Mouse (Mus musculus): ENCODE measurements around the gene Klhl25. TPM values are rescaled to one million over a fixed set of nuclear protein-coding genes. Genes with fewer than 3 reads are reported as not detected.
"Not testable (repeated sequence)": the region's sequence is repeated elsewhere in the genome, so short reads cannot be mapped to it uniquely, and the experiment has no call there.

The Klhl25 gene
- polyA plus RNA-seq, 1 experiment from 2014 or later = 19.5 TPM

GRCm38 (mm10) chr7:75848776-75849670 is 913 bp downstream of the Klhl25 start:
- Histone ChIP-seq H3K4me2 (replicated peaks) (peak overlapping the region; percentile 86), H3K4me3 (peak overlapping the region; percentile 87), H3K27me3 (no peaks in the 10 kb centered on the region), H3K9ac (peak overlapping the region; percentile 95), H3K27ac (peak overlapping the region; percentile 83; the same call in 1 of the 2 replicates), H3K36me3 (peaks cover 17% of the 10 kb centered on the region), H3K4me1 (peaks cover 27% of the 10 kb centered on the region), H3K9me3 (no peaks in the 10 kb centered on the region)
- WGBS = under 1% methylated on average over 25 of the region's 25 CpGs
- ATAC-seq (ENCODE audit: low FRiP score, low read depth) = 0 out of 2 replicates have a peak, but pooled peaks have one; percentile 12

- H3K4me1 ChIP-seq = peaks cover 40% of the 10 kb centered on the region
- WGBS = 100% methylated on average over 1 of the region's 3 CpGs
- H3K4me3 ChIP-seq; H3K4me2 ChIP-seq (replicated peaks); H3K27ac ChIP-seq; H3K27me3 ChIP-seq; ATAC-seq (ENCODE audit: low FRiP score, low read depth); H3K9me3 ChIP-seq; H3K9ac ChIP-seq: not testable (repeated sequence)
- H3K36me3 ChIP-seq = peaks cover 17% of the 10 kb centered on the region
These were observed 2.3 kb downstream of the Klhl25 start for GRCm38 (mm10) chr7:75850396-75850795.

GRCm38 (mm10) chr7:75851290-75851689 is 3.2 kb downstream of the Klhl25 start:
- Histone ChIP-seq H3K4me3 (no peak overlapping the region), H3K27ac (no peak overlapping the region), H3K9ac (no peak overlapping the region), H3K9me3 (no peaks in the 10 kb centered on the region), H3K27me3 (no peaks in the 10 kb centered on the region), H3K36me3 (peaks cover 17% of the 10 kb centered on the region), H3K4me1 (peaks cover 48% of the 10 kb centered on the region), H3K4me2 (replicated peaks) (no peak overlapping the region)
- WGBS = 86% methylated on average over 10 of the region's 10 CpGs
- ATAC-seq (ENCODE audit: low FRiP score, low read depth) = no peak

GRCm38 (mm10) chr7:75852363-75852762 is 4.3 kb downstream of the Klhl25 start:
- Histone ChIP-seq H3K27me3 (no peaks in the 10 kb centered on the region), H3K27ac (no peak overlapping the region), H3K4me1 (peaks cover 48% of the 10 kb centered on the region), H3K9ac (0 out of 2 replicates have a peak overlapping the region, but pooled peaks have one; percentile 50), H3K4me3 (no peak overlapping the region), H3K4me2 (replicated peaks) (no peak overlapping the region), H3K9me3 (no peaks in the 10 kb centered on the region), H3K36me3 (peaks cover 17% of the 10 kb centered on the region)
- 78% methylated on average over 4 of the region's 4 CpGs for WGBS
- ATAC-seq (ENCODE audit: low FRiP score, low read depth) = no peak

- no peak overlapping the region for H3K27ac ChIP-seq
- H3K9ac ChIP-seq = no peak overlapping the region
- peaks cover 17% of the 10 kb centered on the region for H3K36me3 ChIP-seq
- no peak overlapping the region for H3K4me2 ChIP-seq (replicated peaks)
- no peaks in the 10 kb centered on the region for H3K27me3 ChIP-seq
- WGBS = 75% methylated on average over 8 of the region's 8 CpGs
- peaks cover 48% of the 10 kb centered on the region for H3K4me1 ChIP-seq
- H3K9me3 ChIP-seq = no peaks in the 10 kb centered on the region
- no peak overlapping the region for H3K4me3 ChIP-seq
- no peak for ATAC-seq (ENCODE audit: low FRiP score, low read depth)
These were observed 5.2 kb downstream of the Klhl25 start for GRCm38 (mm10) chr7:75853171-75853830.

- no peaks in the 10 kb centered on the region for H3K27me3 ChIP-seq
- peaks cover 19% of the 10 kb centered on the region for H3K36me3 ChIP-seq
- no peaks in the 10 kb centered on the region for H3K9me3 ChIP-seq
- peaks cover 43% of the 10 kb centered on the region for H3K4me1 ChIP-seq
- H3K27ac ChIP-seq = no peak overlapping the region
- WGBS = 53% methylated on average over 6 of the region's 6 CpGs
- no peak overlapping the region for H3K4me2 ChIP-seq (replicated peaks)
- no peak overlapping the region for H3K4me3 ChIP-seq
- H3K9ac ChIP-seq = no peak overlapping the region
- no peak for ATAC-seq (ENCODE audit: low FRiP score, low read depth)
These were observed 6.3 kb downstream of the Klhl25 start for GRCm38 (mm10) chr7:75854231-75854925.

GRCm38 (mm10) chr7:75855028-75855427 is 6.9 kb downstream of the Klhl25 start:
- no peak overlapping the region for H3K9ac ChIP-seq
- H3K27ac ChIP-seq = no peak overlapping the region
- no peaks in the 10 kb centered on the region for H3K27me3 ChIP-seq
- H3K36me3 ChIP-seq = peaks cover 25% of the 10 kb centered on the region
- no peak overlapping the region for H3K4me3 ChIP-seq
- no peak for ATAC-seq (ENCODE audit: low FRiP score, low read depth)
- H3K9me3 ChIP-seq = no peaks in the 10 kb centered on the region
- no peak overlapping the region for H3K4me2 ChIP-seq (replicated peaks)
- H3K4me1 ChIP-seq = peaks cover 36% of the 10 kb centered on the region
- WGBS = 78% methylated on average over 6 of the region's 6 CpGs

- no peaks in the 10 kb centered on the region for H3K9me3 ChIP-seq
- peaks cover 36% of the 10 kb centered on the region for H3K4me1 ChIP-seq
- H3K9ac ChIP-seq = no peak overlapping the region
- H3K36me3 ChIP-seq = peaks cover 23% of the 10 kb centered on the region
- no peak overlapping the region for H3K4me3 ChIP-seq
- WGBS = 75% methylated on average over 11 of the region's 11 CpGs
- no peak overlapping the region for H3K27ac ChIP-seq
- no peaks in the 10 kb centered on the region for H3K27me3 ChIP-seq
- H3K4me2 ChIP-seq (replicated peaks) = no peak overlapping the region
- no peak for ATAC-seq (ENCODE audit: low FRiP score, low read depth)
These were observed 8.1 kb downstream of the Klhl25 start for GRCm38 (mm10) chr7:75856259-75856658.

GRCm38 (mm10) chr7:75859771-75860196 is 11.7 kb downstream of the Klhl25 start:
- H3K9me3 ChIP-seq = no peaks in the 10 kb centered on the region
- no peak overlapping the region for H3K4me3 ChIP-seq
- H3K27ac ChIP-seq = no peak overlapping the region
- H3K4me2 ChIP-seq (replicated peaks) = no peak overlapping the region
- H3K27me3 ChIP-seq = no peaks in the 10 kb centered on the region
- no peak overlapping the region for H3K9ac ChIP-seq
- H3K4me1 ChIP-seq = peaks cover 14% of the 10 kb centered on the region
- no peak for ATAC-seq (ENCODE audit: low FRiP score, low read depth)
- peaks cover 24% of the 10 kb centered on the region for H3K36me3 ChIP-seq
- WGBS = 68% methylated on average over 9 of the region's 9 CpGs

- H3K36me3 ChIP-seq = peaks cover 44% of the 10 kb centered on the region
- H3K4me1 ChIP-seq; H3K9me3 ChIP-seq; H3K27me3 ChIP-seq; ATAC-seq (ENCODE audit: low FRiP score, low read depth); H3K9ac ChIP-seq; H3K27ac ChIP-seq; H3K4me2 ChIP-seq (replicated peaks); H3K4me3 ChIP-seq: not testable (repeated sequence)
- 86% methylated on average over 7 of the region's 7 CpGs for WGBS
These were observed 13.7 kb downstream of the Klhl25 start for GRCm38 (mm10) chr7:75861638-75862426.

GRCm38 (mm10) chr7:75862427-75862781 is 14.3 kb downstream of the Klhl25 start:
- H3K36me3 ChIP-seq = peaks cover 50% of the 10 kb centered on the region
- not testable (repeated sequence) for H3K4me1 ChIP-seq; ATAC-seq (ENCODE audit: low FRiP score, low read depth); H3K4me3 ChIP-seq; H3K27ac ChIP-seq; H3K9ac ChIP-seq; H3K27me3 ChIP-seq; H3K4me2 ChIP-seq (replicated peaks); H3K9me3 ChIP-seq
- 91% methylated on average over 6 of the region's 6 CpGs for WGBS

Measured in limb, embryonic 13.5 days (tissue).